Mouse (Mus musculus): ENCODE results near the gene Boc.

Gene Boc

GRCm38 (mm10) chr16:44530829-44531228 is 27.9 kb downstream of the Boc start:
- intact Hi-C loops (cut with DNase I), result no loop called here

DNA sequence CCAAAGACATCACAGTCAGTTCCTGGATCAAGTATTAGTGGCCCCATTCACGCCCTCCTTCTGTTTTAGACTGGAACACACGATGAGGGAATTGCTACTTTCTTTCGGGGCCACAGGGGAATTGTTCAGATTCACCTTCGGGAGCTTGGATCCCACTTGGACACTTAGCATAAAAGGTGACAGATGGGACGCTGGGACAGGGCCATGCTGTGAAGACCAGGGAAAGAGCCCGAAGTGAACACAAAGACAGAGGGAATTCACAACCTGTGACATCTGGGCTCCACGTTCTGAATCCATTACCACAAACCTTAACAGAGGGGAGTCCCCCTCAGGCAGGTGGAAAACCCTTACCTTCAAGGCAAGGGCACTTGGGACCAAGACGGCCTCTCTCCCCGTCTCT is 28.5 kb downstream of the Boc start:
- intact Hi-C loops (cut with DNase I), result no loop called here

GRCm38 (mm10) chr16:44529691-44530090 is 29.0 kb downstream of the Boc start:
- intact Hi-C loops (cut with DNase I), result no loop called here

GRCm38 (mm10) chr16:44528955-44529354 is 29.7 kb downstream of the Boc start:
- intact Hi-C loops (cut with DNase I), result no loop called here

DNA sequence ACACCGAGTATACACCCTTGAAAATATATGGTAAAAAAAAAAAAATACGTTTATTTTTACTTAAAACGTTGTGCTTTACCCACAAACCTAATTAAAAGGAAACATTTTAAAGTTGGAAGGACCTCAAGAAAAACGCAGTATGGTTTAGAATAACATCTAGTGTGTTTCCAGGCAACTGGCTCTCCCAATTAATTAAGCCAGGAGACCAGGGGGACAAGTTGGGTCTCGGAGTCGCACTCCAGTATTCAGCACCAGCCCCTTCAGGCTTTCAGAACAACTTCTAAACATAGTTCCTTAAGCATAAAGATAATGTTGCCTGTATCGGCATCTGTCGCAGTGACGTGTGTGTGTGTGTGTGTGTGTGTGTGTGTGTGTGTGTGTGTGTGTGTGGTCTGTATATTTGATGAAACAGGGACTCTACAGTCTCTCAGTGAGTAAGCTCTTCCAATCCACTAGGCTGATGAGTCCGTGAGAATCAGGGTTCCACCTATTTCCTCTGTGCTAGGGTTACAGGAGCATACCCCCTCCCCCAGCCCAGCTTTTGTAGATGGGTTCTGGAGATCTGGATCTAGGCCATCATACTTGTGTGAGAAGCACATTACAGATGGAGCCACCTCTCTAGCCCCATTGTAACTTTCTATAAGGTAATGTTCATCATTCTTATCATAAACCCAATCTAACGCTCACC is 31.3 kb downstream of the Boc start:
- intact Hi-C loops (cut with DNase I), result no loop called here

DNA sequence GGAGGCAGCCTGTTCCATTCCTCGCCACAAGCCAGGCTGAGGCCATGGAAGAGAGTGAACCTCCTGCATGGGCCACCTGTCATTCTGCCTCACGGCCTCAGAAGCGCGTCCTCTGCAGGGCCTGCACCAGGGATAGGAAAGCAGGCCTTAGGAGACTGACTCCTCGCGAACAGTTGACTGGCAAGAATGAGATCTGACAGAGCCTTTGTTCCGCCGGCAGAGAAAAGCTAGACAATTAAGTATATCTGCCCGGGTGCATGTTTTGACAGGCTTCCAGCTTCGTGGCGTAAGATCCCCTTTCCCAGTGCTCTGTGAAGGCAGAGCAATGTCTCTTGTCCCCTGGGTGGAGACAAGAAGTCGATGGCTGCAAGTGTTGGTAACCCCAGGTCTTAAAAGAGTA is 32.0 kb downstream of the Boc start:
- intact Hi-C loops (cut with DNase I), result no loop called here

DNA sequence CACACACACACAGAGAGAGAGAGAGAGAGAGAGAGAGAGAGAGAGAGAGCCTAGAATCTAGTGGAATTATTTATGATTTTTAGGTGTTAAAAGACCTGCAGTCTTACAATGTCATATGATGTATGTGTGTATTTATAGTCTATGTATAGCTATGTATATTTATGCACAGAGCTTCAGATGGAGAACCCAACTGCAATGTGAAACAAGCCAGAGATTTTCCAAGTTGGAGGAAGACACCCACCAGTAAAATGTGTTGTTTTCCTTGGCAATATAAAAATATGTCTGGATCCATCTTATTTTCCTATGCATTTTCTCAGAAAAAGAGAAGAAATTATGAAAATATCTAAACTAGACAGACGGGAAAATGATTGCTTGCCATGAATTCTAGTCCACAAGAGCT is 32.7 kb downstream of the Boc start:
- intact Hi-C loops (cut with DNase I), result no loop called here

DNA sequence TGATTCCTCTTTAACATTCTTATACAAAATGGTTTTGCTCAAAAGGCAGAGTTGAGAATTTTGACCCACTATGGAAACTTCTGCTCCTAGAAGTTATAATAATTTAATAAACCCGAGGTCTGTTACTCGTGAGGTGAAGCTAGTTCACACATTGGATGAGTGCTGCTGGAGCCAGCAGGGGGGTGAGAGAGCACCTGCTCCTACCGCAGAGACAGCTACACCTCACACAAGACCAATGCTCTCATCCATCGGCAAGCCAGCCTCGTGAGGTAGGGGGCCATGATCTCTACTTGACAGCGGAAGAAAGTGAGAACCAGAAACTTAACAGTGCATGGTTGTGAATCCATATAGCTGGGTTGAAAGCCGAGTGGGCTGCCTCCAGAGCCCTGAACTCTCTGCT is 35.1 kb downstream of the Boc start:
- intact Hi-C loops (cut with DNase I), result no loop called here

DNA sequence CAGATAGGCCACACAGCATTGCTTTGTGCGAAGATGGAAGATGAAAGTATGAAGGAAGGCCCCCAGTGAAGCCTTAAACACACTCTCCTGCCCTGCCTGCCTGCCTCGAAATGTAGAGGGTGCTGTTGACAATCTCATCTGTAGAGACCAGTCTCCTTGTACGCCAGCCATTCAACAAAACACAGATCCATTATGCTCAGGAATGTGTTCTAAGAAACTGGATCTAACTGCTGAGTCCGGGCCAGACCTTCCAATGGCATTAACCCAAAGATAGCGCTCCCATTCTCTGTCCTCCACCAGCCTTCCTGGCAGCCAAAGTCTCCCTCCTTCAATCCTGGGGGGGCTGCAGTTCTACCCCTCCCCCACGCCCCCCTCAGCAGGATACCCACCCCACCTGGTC is 42.2 kb downstream of the Boc start:
- intact Hi-C loops (cut with DNase I), result no loop called here

DNA sequence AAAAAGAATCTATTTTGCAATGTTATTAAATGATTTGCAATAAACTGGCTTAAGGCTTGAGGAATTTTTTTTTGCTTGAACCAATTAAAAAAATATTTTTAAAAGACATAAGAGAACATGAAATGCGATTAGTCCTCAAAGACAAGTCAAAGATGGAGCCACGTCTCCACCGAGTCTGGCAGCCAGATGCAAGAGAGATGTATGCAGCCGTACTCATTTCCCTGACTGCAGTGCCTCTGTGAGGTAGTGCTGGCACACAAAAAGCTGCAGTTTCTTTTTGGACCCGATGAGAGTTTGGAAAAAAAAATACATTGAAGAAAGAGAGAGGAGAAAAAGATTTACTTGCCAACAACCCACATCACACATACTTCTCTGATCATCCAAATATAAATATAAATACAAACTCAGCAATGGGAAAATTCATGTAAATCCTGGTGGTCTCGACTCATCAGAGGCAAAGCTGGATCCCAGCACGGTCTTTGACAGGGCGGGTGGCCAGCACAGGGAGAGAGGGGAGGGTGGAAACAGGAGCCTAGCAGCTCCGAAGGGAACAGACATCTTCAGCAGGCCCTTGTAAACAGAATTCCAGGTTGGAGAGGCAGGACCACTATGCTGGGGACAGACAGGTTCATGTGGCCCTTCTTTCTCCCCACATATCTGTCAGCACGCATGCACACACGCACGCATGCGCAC is 48.0 kb downstream of the Boc start:
- intact Hi-C loops (cut with DNase I), result no loop called here

- intact Hi-C loops (cut with DNase I), result no loop called here
Measured at GRCm38 (mm10) chr16:44509458-44510344, 49.0 kb downstream of the Boc start.

- intact Hi-C loops (cut with DNase I), result no loop called here
Measured at GRCm38 (mm10) chr16:44508772-44509171, 49.9 kb downstream of the Boc start.

DNA sequence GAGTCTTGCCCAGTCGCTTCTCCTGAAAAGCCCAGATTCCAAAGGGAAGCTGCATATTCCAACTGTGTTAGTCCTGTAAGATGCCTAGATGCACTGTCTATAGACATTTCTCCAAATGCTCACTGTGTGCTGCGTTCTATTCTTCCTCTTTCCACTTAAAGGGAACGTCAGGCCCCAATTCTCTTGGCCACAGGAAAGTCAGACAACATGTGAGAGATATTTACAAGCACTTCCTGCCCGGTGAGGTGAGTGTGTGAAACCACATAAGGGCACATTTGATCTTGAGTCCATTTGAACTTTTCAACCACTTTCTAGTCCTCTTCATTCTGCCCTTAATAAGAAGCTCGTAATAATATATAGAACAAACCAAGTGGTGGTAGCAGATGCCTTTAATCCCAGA is 50.7 kb downstream of the Boc start:
- intact Hi-C loops (cut with DNase I), result no loop called here

DNA sequence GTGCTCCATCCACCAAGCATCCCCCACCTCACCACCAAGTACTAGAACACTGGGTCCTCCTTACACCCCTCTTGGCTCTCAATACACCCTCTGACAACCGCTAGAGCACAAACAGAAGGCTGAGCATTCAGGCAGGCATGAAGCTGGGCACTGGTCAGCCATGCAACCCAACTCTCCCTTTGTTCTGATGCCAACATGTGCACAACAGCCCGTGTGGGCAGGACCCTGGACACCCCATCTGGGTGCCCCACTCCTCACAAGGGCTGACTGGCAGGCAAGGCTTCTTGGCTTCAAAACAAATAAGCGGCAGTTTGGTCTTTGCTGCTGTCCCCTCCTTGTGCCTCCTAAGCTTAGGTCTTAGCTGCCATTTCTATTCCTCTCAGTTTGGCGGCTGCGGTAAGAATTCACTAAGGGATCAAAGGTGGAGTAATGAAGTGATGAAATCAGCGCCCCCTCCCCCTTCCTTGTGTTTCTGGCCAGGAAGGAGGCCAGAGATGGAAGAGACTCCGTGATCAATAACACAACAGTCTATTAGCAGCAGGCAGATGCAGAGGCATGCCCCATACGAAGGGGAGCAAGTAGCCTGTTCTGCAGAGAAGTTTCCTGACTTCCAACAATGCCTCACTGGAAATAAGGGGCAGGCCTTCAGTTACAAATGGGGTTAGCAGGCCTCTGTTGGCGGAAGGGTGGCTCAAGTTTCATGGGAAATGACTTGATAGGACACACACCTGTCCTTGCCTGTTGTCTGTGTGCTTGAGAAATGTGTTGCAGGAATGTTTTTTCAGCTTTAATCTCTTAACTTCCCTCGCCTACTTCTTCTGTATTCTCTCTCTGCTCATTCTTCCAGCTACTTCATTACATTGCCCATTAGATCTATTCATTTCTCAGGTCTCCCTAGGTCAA is 51.4 kb downstream of the Boc start:
- intact Hi-C loops (cut with DNase I), result no loop called here

DNA sequence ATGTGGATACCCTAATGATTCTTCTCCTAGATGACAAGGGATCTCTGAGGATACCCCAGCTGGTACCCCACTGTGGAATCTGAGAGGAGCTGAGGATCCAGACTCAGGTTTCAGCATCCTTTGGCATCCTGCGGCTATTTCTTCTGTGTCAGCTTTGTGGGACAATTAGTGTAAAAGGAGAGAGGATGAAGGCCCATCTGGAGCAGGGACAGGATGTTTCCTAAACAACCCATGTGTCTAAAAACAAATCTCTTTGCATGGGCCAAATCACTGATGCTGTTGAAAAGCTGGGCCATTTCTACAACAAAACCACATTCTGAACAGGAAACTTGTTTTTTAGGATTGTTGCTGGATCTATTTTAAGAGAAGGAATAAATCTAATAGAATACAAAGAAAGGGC is 53.5 kb downstream of the Boc start:
- intact Hi-C loops (cut with DNase I), result no loop called here

- intact Hi-C loops (cut with DNase I), result no loop called here
Measured at GRCm38 (mm10) chr16:44502895-44503575, 55.7 kb downstream of the Boc start.

- intact Hi-C loops (cut with DNase I), result no loop called here
Measured at GRCm38 (mm10) chr16:44502325-44502724, 56.4 kb downstream of the Boc start.

- intact Hi-C loops (cut with DNase I), result no loop called here
Measured at GRCm38 (mm10) chr16:44501783-44502182, 56.9 kb downstream of the Boc start.

- intact Hi-C loops (cut with DNase I), result no loop called here
Measured at GRCm38 (mm10) chr16:44498447-44498846, 60.2 kb downstream of the Boc start.

GRCm38 (mm10) chr16:44496971-44497464 is 61.7 kb downstream of the Boc start:
- intact Hi-C loops (cut with DNase I), result no loop called here
